Mouse (Mus musculus) left cerebral cortex, adult 18-20 months (tissue): ENCODE results near the gene Cpne5. TPM values are rescaled to one million over a fixed set of nuclear protein-coding genes. Genes with fewer than 3 reads are reported as not detected.

Experiments used
- total RNA-seq, 2 experiments: library from RNA; stranded (reverse); gene quantifications; 2 replicates each; pipeline ENCODE4 v1.2.3; 2021

The Cpne5 gene
- total RNA-seq, 2 experiments from 2014 or later, result 161 to 173 TPM

Other genes with a start within 250 kb of the Cpne5 start
- 10 to 100 TPM; 43.2 to 45.8 TPM for gene Stk38, start 230.2 kb downstream of the Cpne5 start, total RNA-seq
- 100 to 1,000 TPM; 124 to 130 TPM for gene Srsf3, start 205.5 kb downstream of the Cpne5 start, total RNA-seq
- 10 to 100 TPM; 35.1 to 57.4 TPM for gene Cdkn1a, start 147.2 kb downstream of the Cpne5 start, total RNA-seq
- not detected for gene Rab44, start 124.0 kb downstream of the Cpne5 start, total RNA-seq
- gene Ppil1, start 26.0 kb upstream of the Cpne5 start, total RNA-seq, result 10 to 100 TPM; 17.9 to 19.3 TPM
- 100 to 1,000 TPM in 1 of 2 experiments, 10 to 100 TPM in 1; 95.0 to 100 TPM for gene BC004004, start 30.6 kb upstream of the Cpne5 start, total RNA-seq
- gene Pi16, start 79.5 kb upstream of the Cpne5 start, total RNA-seq, result 1 to 10 TPM; 1.4 to 2.0 TPM
- gene Mtch1, start 109.8 kb upstream of the Cpne5 start, total RNA-seq, result 100 to 1,000 TPM; 592 to 615 TPM
- 1 to 10 TPM; 5.0 to 6.0 TPM for gene Fgd2, start 122.7 kb upstream of the Cpne5 start, total RNA-seq